ENCODE assay signal across 7 mouse cellular contexts in the genomic region with DNA sequence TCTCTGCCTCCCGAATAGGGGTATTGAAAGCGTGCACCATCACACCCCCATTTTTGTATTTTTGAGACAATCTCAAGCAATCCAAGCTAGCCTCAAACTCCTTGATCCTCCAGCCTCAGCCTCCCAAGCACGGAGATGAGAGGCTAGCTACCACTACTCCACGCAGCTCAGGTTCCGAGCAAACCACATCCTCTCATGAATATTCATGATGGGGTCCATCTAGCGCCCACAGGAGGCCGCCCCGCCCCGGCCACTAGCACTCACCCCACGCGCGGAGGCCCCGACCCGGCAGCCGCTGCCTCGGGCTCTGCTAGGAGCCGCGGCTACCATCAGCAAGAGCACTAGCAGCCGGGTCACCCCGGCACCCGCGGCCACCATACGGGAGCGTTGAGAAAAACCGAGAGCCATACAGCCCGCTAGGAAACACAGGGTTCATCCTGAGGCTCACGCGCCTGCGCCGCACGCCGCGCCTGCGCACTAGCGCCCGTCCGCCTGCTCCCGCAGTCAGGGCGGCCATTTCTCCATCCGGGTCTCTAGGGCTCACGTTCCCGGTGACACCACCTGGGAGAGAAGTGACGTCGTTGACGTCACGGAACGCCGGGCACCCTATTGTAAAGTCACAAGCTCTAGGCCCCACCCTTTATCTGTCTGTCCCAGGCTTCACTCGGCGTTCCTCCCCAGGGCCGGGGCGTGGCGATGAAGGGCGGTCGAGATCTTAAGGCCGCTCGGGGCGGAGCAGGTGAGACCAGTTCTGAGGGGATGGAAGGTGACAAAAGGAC. TPM values are rescaled to one million over a fixed set of nuclear protein-coding genes. Genes with fewer than 3 reads are reported as not detected.
A peak's percentile ranks its signal among the peaks of the same experiment; 100 is the strongest.
DNase-seq lines count a peak whose midpoint lies in the region; ATAC-seq lines count a peak whose summit lies in the region.

Emc10 (minus strand) TSS at position 538 of the 779 bp plus-strand sequence.
Fam71e1 (plus strand) TSS at position 590 of the 779 bp plus-strand sequence.

- peak within 1 kb of the TSS; percentile 90 for H3K4me2 ChIP-seq in embryonic facial prominence, embryonic 11.5 days (ENCODE audit: low read depth, low read length)
- H3K4me2 ChIP-seq in midbrain, embryonic 13.5 days (replicated peaks), result peak within 1 kb of the TSS; percentile 84

- H3K9ac ChIP-seq in embryonic facial prominence, embryonic 11.5 days (replicated peaks; ENCODE audit: low read length), result peak within 1 kb of the TSS; percentile 91
- peak within 1 kb of the TSS; percentile 94 for H3K9ac ChIP-seq in midbrain, embryonic 13.5 days (replicated peaks)

- no peaks in the 10 kb centered on the region for H3K9me3 ChIP-seq in embryonic facial prominence, embryonic 11.5 days (replicated peaks; ENCODE audit: control insufficient read depth, low read length)
- H3K9me3 ChIP-seq in limb, embryonic 10.5 days (replicated peaks), result no peaks in the 10 kb centered on the region
- no peaks in the 10 kb centered on the region for H3K9me3 ChIP-seq in midbrain, embryonic 13.5 days

- WGBS in embryonic facial prominence, embryonic 11.5 days, result under 1% methylated on average over 58 of the region's 58 CpGs
- WGBS in limb, embryonic 10.5 days, result under 1% methylated on average over 58 of the region's 58 CpGs
- under 1% methylated on average over 58 of the region's 58 CpGs for WGBS in midbrain, embryonic 13.5 days

- H3K4me3 ChIP-seq in embryonic facial prominence, embryonic 11.5 days (ENCODE audit: low read depth, low read length), result peak within 1 kb of the TSS; percentile 77
- peak within 1 kb of the TSS; percentile 79 for H3K4me3 ChIP-seq in limb, embryonic 10.5 days
- peak within 1 kb of the TSS; percentile 75 for H3K4me3 ChIP-seq in midbrain, embryonic 13.5 days (replicated peaks)

- H3K4me1 ChIP-seq in embryonic facial prominence, embryonic 11.5 days (ENCODE audit: control insufficient read depth, insufficient read depth, low read length), result no peaks in the 10 kb centered on the region; the same call in 1 of the 2 replicates
- H3K4me1 ChIP-seq in limb, embryonic 10.5 days, result peaks cover 24% of the 10 kb centered on the region
- H3K4me1 ChIP-seq in midbrain, embryonic 13.5 days (replicated peaks), result peaks cover 36% of the 10 kb centered on the region

- peak; percentile 99 for DNase-seq in adrenal gland, postnatal 14 days
- peak; percentile 99 for DNase-seq in embryonic facial prominence, embryonic 11.5 days (ENCODE audit: low spot score)
- peak; percentile 99 for DNase-seq in kidney, adult 11 months
- DNase-seq in limb, embryonic 10.5 days (ENCODE audit: low spot score), result peak; percentile 99
- peak; percentile 98 for DNase-seq in spleen, adult 12 weeks (ENCODE audit: low spot score)

- H3K27me3 ChIP-seq in embryonic facial prominence, embryonic 11.5 days (ENCODE audit: control insufficient read depth, insufficient read depth, low read length), result no peaks in the 10 kb centered on the region
- H3K27me3 ChIP-seq in limb, embryonic 10.5 days (ENCODE audit: low read depth, poor library complexity, severe bottlenecking), result peaks cover 22% of the 10 kb centered on the region
- H3K27me3 ChIP-seq in midbrain, embryonic 13.5 days, result no peaks in the 10 kb centered on the region

- H3K27ac ChIP-seq in embryonic facial prominence, embryonic 11.5 days (replicated peaks; ENCODE audit: low read depth, low read length), result peak within 1 kb of the TSS; percentile 93
- H3K27ac ChIP-seq in limb, embryonic 10.5 days, result peak within 1 kb of the TSS; percentile 97
- peak within 1 kb of the TSS; percentile 98 for H3K27ac ChIP-seq in midbrain, embryonic 13.5 days

- ATAC-seq in embryonic facial prominence, embryonic 11.5 days (replicated peaks; ENCODE audit: insufficient number of reproducible peaks, low FRiP score, low TSS enrichment, low read depth), result peak; percentile 92
- peak; percentile 92 for ATAC-seq in granulocyte monocyte progenitor cell, adult 5-6 weeks (replicated peaks; ENCODE audit: poor library complexity, severe bottlenecking)
- peak; percentile 95 for ATAC-seq in midbrain, embryonic 13.5 days

- peaks cover 2% of the 10 kb centered on the region; the same call in 1 of the 2 replicates for H3K36me3 ChIP-seq in embryonic facial prominence, embryonic 11.5 days (replicated peaks; ENCODE audit: control insufficient read depth, insufficient read depth, low read depth, low read length)
- H3K36me3 ChIP-seq in limb, embryonic 10.5 days, result peaks cover 34% of the 10 kb centered on the region
- peaks cover 34% of the 10 kb centered on the region for H3K36me3 ChIP-seq in midbrain, embryonic 13.5 days

RNA-seq across cellular contexts. Expression of gene Emc10, which starts in this region (rescaled TPM):
- 81.5 and 85.9 TPM in 2 replicates for total RNA-seq in adrenal gland, postnatal 14 days (2021)
- 76.4 and 89.8 TPM in 2 replicates for polyA plus RNA-seq in embryonic facial prominence, embryonic 11.5 days (2014; fragmentation: Nextera tagmentation; extraction: Ambion mirVana)
- 63.1 and 126 TPM in 2 replicates for total RNA-seq in granulocyte monocyte progenitor cell, adult 5-6 weeks (2014; fragmentation: Nextera tagmentation)
- total RNA-seq in granulocyte monocyte progenitor cell, adult 5-6 weeks (2017), result 33.7 and 42.0 TPM in 2 replicates
- polyA plus RNA-seq in limb, embryonic 10.5 days (2016; fragmentation: Nextera tagmentation; extraction: Ambion mirVana), result 78.6 and 91.4 TPM in 2 replicates
- polyA plus RNA-seq in midbrain, embryonic 13.5 days (2015; fragmentation: Nextera tagmentation; extraction: Ambion mirVana), result 118 and 129 TPM in 2 replicates

RNA-seq across cellular contexts. Expression of gene Fam71e1, which starts in this region (rescaled TPM):
- 7.8 and 10.9 TPM in 2 replicates for total RNA-seq in adrenal gland, postnatal 14 days (2021)
- polyA plus RNA-seq in embryonic facial prominence, embryonic 11.5 days (2014; fragmentation: Nextera tagmentation; extraction: Ambion mirVana), result 10.8 and 11.2 TPM in 2 replicates
- total RNA-seq in granulocyte monocyte progenitor cell, adult 5-6 weeks (2014; fragmentation: Nextera tagmentation), result 12.3 TPM in 1 of 2 replicates, not detected in the other
- 0.67 and 3.0 TPM in 2 replicates for total RNA-seq in granulocyte monocyte progenitor cell, adult 5-6 weeks (2017)
- 10.6 and 16.5 TPM in 2 replicates for polyA plus RNA-seq in limb, embryonic 10.5 days (2016; fragmentation: Nextera tagmentation; extraction: Ambion mirVana)
- polyA plus RNA-seq in midbrain, embryonic 13.5 days (2015; fragmentation: Nextera tagmentation; extraction: Ambion mirVana), result 43.0 and 46.1 TPM in 2 replicates

Comparison
In these comparisons a context has a peak if more than half of its experiments do, and no peak if none do; other contexts are left out.
1. Peak in every context shown above with its lines: DNase-seq, ATAC-seq, H3K4me3 ChIP-seq and H3K27ac ChIP-seq.